Mouse (Mus musculus) neutrophil, adult 83 days (primary cell): ENCODE measurements around the gene C2cd4c. TPM values are rescaled to one million over a fixed set of nuclear protein-coding genes. Genes with fewer than 3 reads are reported as not detected.

Experiments
- total RNA-seq, 2 experiments: library from RNA; stranded (reverse); gene quantifications; one replicate each; pipeline ENCODE4 v1.2.4; 2023

The C2cd4c gene
- not detected for total RNA-seq

GRCm38 (mm10) chr10:79613578-79614304 lies at the start of gene C2cd4c:
Gene C2cd4c, minus strand, starts transcription at chr10:79614025.

GRCm38 (mm10) chr10:79645711-79646110 lies 31.9 kb upstream of the C2cd4c start, which contains the start of gene Odf3l2:
Gene Odf3l2, minus strand, starts transcription at chr10:79645738.

GRCm38 (mm10) chr10:79637128-79638110 lies 23.6 kb upstream of the C2cd4c start, which contains the start of gene Shc2:
Gene Shc2, minus strand, starts transcription at chr10:79637918.

GRCm38 (mm10) chr10:79587061-79587751 lies 26.6 kb downstream of the C2cd4c start, which contains the start of gene Theg:
Gene Theg, minus strand, starts transcription at chr10:79587331.

Other genes with a start within 250 kb of the C2cd4c start
- gene Vmn2r83, start 145.3 kb downstream of the C2cd4c start, total RNA-seq, result not detected
- 1 to 10 TPM; 3.7 to 5.6 TPM for gene Plpp2, start 80.2 kb downstream of the C2cd4c start, total RNA-seq
- 10 to 100 TPM; 10.0 to 10.2 TPM for gene Mier2, start 58.8 kb downstream of the C2cd4c start, total RNA-seq
- not detected for gene Theg, start 26.7 kb downstream of the C2cd4c start, total RNA-seq
- under 1 TPM in 1 of 2 experiments, not detected in 1; 0.18 TPM for gene Shc2, start 23.9 kb upstream of the C2cd4c start, total RNA-seq
- gene Odf3l2, start 31.7 kb upstream of the C2cd4c start, total RNA-seq, result not detected
- not detected for gene Madcam1, start 50.5 kb upstream of the C2cd4c start, total RNA-seq
- gene Tpgs1, start 55.3 kb upstream of the C2cd4c start, total RNA-seq, result 10 to 100 TPM; 20.0 to 24.9 TPM
- gene Cdc34, start 68.2 kb upstream of the C2cd4c start, total RNA-seq, result 10 to 100 TPM; 68.4 to 73.0 TPM
- gene Gzmm, start 75.0 kb upstream of the C2cd4c start, total RNA-seq, result 1 to 10 TPM; 1.2 to 2.0 TPM
- gene Bsg, start 90.5 kb upstream of the C2cd4c start, total RNA-seq, result 100 to 1,000 TPM; 142 to 159 TPM
- under 1 TPM in 1 of 2 experiments, not detected in 1; 0.31 TPM for gene Hcn2, start 102.6 kb upstream of the C2cd4c start, total RNA-seq
- 10 to 100 TPM; 12.2 to 14.2 TPM for gene Polrmt, start 132.6 kb upstream of the C2cd4c start, total RNA-seq
- not detected for gene Fgf22, start 141.1 kb upstream of the C2cd4c start, total RNA-seq
- 10 to 100 TPM; 23.5 to 29.1 TPM for gene Rnf126, start 152.9 kb upstream of the C2cd4c start, total RNA-seq
- gene Fstl3, start 163.2 kb upstream of the C2cd4c start, total RNA-seq, result 1 to 10 TPM; 4.3 to 4.5 TPM
- gene Prss57, start 176.9 kb upstream of the C2cd4c start, total RNA-seq, result 10 to 100 TPM; 22.9 to 23.5 TPM
- gene Palm, start 179.5 kb upstream of the C2cd4c start, total RNA-seq, result 100 to 1,000 TPM; 118 to 122 TPM
- 1 to 10 TPM in 1 of 2 experiments, under 1 TPM in 1; 0.64 to 1.1 TPM for gene Misp, start 207.0 kb upstream of the C2cd4c start, total RNA-seq
- gene Ptbp1, start 240.4 kb upstream of the C2cd4c start, total RNA-seq, result 100 to 1,000 TPM; 255 to 282 TPM